Mouse (Mus musculus): ENCODE data around the gene Foxa3. TPM values are rescaled to one million over a fixed set of nuclear protein-coding genes. Genes with fewer than 3 reads are reported as not detected.

Gene Foxa3
- total and polyA plus RNA-seq, 3 experiments: not detected

GRCm38 (mm10) chr7:19024581-19025255 lies 1.4 kb upstream of the Foxa3 start:
- Histone ChIP-seq H3K36me3 (ENCODE audit: control insufficient read depth in 1 of 2, insufficient read depth in 2 of 2, low read length in 2 of 2) (peaks cover 2 to 22% of the 10 kb centered on the region in 2 experiments; a peak in 2 of 4 replicates), H3K27me3 (ENCODE audit: control insufficient read depth in 1 of 2, insufficient read depth in 2 of 2, low read length in 2 of 2) (peaks cover 0 to 5% of the 10 kb centered on the region in 2 experiments; a peak in 2 of 4 replicates), H3K4me3 (ENCODE audit: control insufficient read depth in 1 of 2, insufficient read depth in 1 of 2, low read depth in 2 of 2, low read length in 2 of 2) (peak overlapping the region; percentile 81 to 93), H3K27ac (ENCODE audit: control insufficient read depth, low read depth, low read length) (0 out of 2 replicates have a peak overlapping the region, but pooled peaks have one; percentile 27), H3K4me1 (ENCODE audit: control insufficient read depth in 1 of 2, insufficient read depth in 2 of 2, low read length in 2 of 2) (peaks cover 9 to 19% of the 10 kb centered on the region in 2 experiments), H3K9me3 (replicated peaks; ENCODE audit: insufficient read depth, low read length) (no peaks in the 10 kb centered on the region), H3K79me2 (ENCODE audit: control insufficient read depth, insufficient read depth, low read length, poor library complexity) (peaks cover 22% of the 10 kb centered on the region), H3K9ac (ENCODE audit: control insufficient read depth, low read depth, low read length, poor library complexity, severe bottlenecking) (peak overlapping the region; percentile 96)
- peak; percentile 58 for DNase-seq (ENCODE audit: low read depth, low spot score)
- TF ChIP-seq SIN3A (IDR thresholded peaks at IDR 0.05; ENCODE audit: low read length): peak; percentile 58
- TF ChIP-seq EP300 (IDR thresholded peaks at IDR 0.05; ENCODE audit: low read depth in 1 of 2, low read length in 2 of 2): no peak
- TF ChIP-seq USF1 (IDR thresholded peaks at IDR 0.05; ENCODE audit: low read depth, low read length): peak; percentile 44; the same call in 1 of the 2 replicates
- TF ChIP-seq POLR2AphosphoS2 (IDR thresholded peaks at IDR 0.05; ENCODE audit: low read length): no peak
- peak; percentile 44; the same call in 1 of the 2 replicates for TF ChIP-seq HCFC1 (IDR thresholded peaks at IDR 0.05; ENCODE audit: low read depth, low read length)
- peak; percentile 16; the same call in 1 of the 2 replicates for TF ChIP-seq BHLHE40 (IDR thresholded peaks at IDR 0.05; ENCODE audit: borderline replicate concordance, low read depth, low read length)
- no peak for TF ChIP-seq SMC3 (IDR thresholded peaks at IDR 0.05; ENCODE audit: low read depth, low read length)
- TF ChIP-seq UBTF (IDR thresholded peaks at IDR 0.05; ENCODE audit: borderline replicate concordance, insufficient read depth, low read depth, low read length): no peak
- TF ChIP-seq MAFK (IDR thresholded peaks at IDR 0.05; ENCODE audit: borderline replicate concordance, low read depth, low read length): no peak
- no peak for TF ChIP-seq ELF1 (IDR thresholded peaks at IDR 0.05; ENCODE audit: low read depth, low read length)

- peaks cover 9 to 19% of the 10 kb centered on the region in 2 experiments for H3K4me1 ChIP-seq (ENCODE audit: control insufficient read depth in 1 of 2, insufficient read depth in 2 of 2, low read length in 2 of 2)
- DNase-seq (ENCODE audit: low read depth, low spot score): peak; percentile 95
- H3K36me3 ChIP-seq (ENCODE audit: control insufficient read depth in 1 of 2, insufficient read depth in 2 of 2, low read length in 2 of 2): peaks cover 2 to 22% of the 10 kb centered on the region in 2 experiments; a peak in 2 of 4 replicates
- H3K9ac ChIP-seq (ENCODE audit: control insufficient read depth, low read depth, low read length, poor library complexity, severe bottlenecking): peak within 1 kb of the TSS; percentile 96
- H3K79me2 ChIP-seq (ENCODE audit: control insufficient read depth, insufficient read depth, low read length, poor library complexity): peaks cover 22% of the 10 kb centered on the region
- peaks cover 0 to 5% of the 10 kb centered on the region in 2 experiments; a peak in 2 of 4 replicates for H3K27me3 ChIP-seq (ENCODE audit: control insufficient read depth in 1 of 2, insufficient read depth in 2 of 2, low read length in 2 of 2)
- H3K27ac ChIP-seq (ENCODE audit: control insufficient read depth, low read depth, low read length): 0 out of 2 replicates have a peak within 1 kb of the TSS, but pooled peaks have one; percentile 27
- no peaks in the 10 kb centered on the region for H3K9me3 ChIP-seq (replicated peaks; ENCODE audit: insufficient read depth, low read length)
- H3K4me3 ChIP-seq (ENCODE audit: control insufficient read depth in 1 of 2, insufficient read depth in 1 of 2, low read depth in 2 of 2, low read length in 2 of 2): peak within 1 kb of the TSS; percentile 81 to 93
- TF ChIP-seq TCF12 (IDR thresholded peaks at IDR 0.05; ENCODE audit: low read depth, low read length) (0 out of 2 replicates have a peak, but pooled peaks have one; percentile 56), GABPA (IDR thresholded peaks at IDR 0.05; ENCODE audit: low read depth, low read length) (peak; percentile 34; the same call in 1 of the 2 replicates), BHLHE40 (IDR thresholded peaks at IDR 0.05; ENCODE audit: borderline replicate concordance, low read depth, low read length) (no peak), USF2 (IDR thresholded peaks at IDR 0.05; ENCODE audit: borderline replicate concordance in 1 of 2, insufficient read depth in 1 of 2, low read depth in 1 of 2, low read length in 2 of 2) (no peak), POLR2A (IDR thresholded peaks at IDR 0.05; ENCODE audit: control insufficient read depth in 1 of 2, insufficient read depth in 1 of 2, low read depth in 1 of 2, low read length in 2 of 2, poor library complexity in 1 of 2) (peak; percentile 24 to 63; a peak in 1 of 4 replicates), JUND (IDR thresholded peaks at IDR 0.05; ENCODE audit: low read depth, low read length) (no peak), GATA1 (IDR thresholded peaks at IDR 0.05; ENCODE audit: low read depth, low read length) (no peak), ZMIZ1 (IDR thresholded peaks at IDR 0.05; ENCODE audit: low read depth, low read length) (peak; percentile 60; the same call in 1 of the 2 replicates), MEF2A (IDR thresholded peaks at IDR 0.05; ENCODE audit: extremely low read depth, insufficient replicate concordance, low read depth, low read length, poor library complexity, severe bottlenecking) (no peak), ZKSCAN1 (IDR thresholded peaks at IDR 0.05; ENCODE audit: low read depth, low read length) (no peak), MXI1 (IDR thresholded peaks at IDR 0.05; ENCODE audit: low read depth, low read length) (0 out of 2 replicates have a peak, but pooled peaks have one; percentile 39), ZC3H11A (IDR thresholded peaks at IDR 0.05; ENCODE audit: low read depth, low read length) (no peak), TBP (IDR thresholded peaks at IDR 0.05; ENCODE audit: low read depth, low read length) (no peak), POLR2AphosphoS2 (IDR thresholded peaks at IDR 0.05; ENCODE audit: low read length) (no peak), RAD21 (IDR thresholded peaks at IDR 0.05; ENCODE audit: low read depth, low read length) (no peak), SMC3 (IDR thresholded peaks at IDR 0.05; ENCODE audit: low read depth, low read length) (no peak), KAT2A (conservative IDR thresholded peaks at IDR 0.05; ENCODE audit: low read depth, low read length) (peak; percentile 99), NRF1 (IDR thresholded peaks at IDR 0.05; ENCODE audit: insufficient read depth, low read depth, low read length, poor library complexity, severe bottlenecking) (peak; percentile 87; the same call in 1 of the 2 replicates), TAL1 (IDR thresholded peaks at IDR 0.05; ENCODE audit: low read length) (no peak), USF1 (IDR thresholded peaks at IDR 0.05; ENCODE audit: low read depth, low read length) (peak; percentile 5; the same call in 1 of the 2 replicates), MYC (IDR thresholded peaks at IDR 0.05; ENCODE audit: low read depth, low read length) (no peak), UBTF (IDR thresholded peaks at IDR 0.05; ENCODE audit: borderline replicate concordance, insufficient read depth, low read depth, low read length) (no peak), MAFK (IDR thresholded peaks at IDR 0.05; ENCODE audit: borderline replicate concordance, low read depth, low read length) (no peak)
Measured at GRCm38 (mm10) chr7:19024096-19024506, 763 bp upstream of the Foxa3 start, which contains the start of gene Sympk. Sympk (plus strand) TSS chr7:19024377.

Measured in MEL (cell line).